Mouse (Mus musculus) forebrain, embryonic 16.5 days (tissue): ENCODE measurements around the gene Serpini2. TPM values are rescaled to one million over a fixed set of nuclear protein-coding genes. Genes with fewer than 3 reads are reported as not detected.

Experiments used
- polyA plus RNA-seq: library from polyadenylated mRNA; unstranded; fragments of >200 nt; fragmentation: Nextera tagmentation; extraction: Ambion mirVana; gene quantifications from 2 replicates; pipeline ENCODE4 v1.2.1, GENCODE M21; 2015

The Serpini2 gene
- polyA plus RNA-seq, 1 experiment from 2014 or later, result not detected

Other genes starting within 250 kb of the Serpini2 start
- 0.70 and 0.79 TPM in 2 replicates for gene Zbbx, start 105.0 kb downstream of the Serpini2 start, polyA plus RNA-seq
- gene Wdr49, start 212.1 kb upstream of the Serpini2 start, polyA plus RNA-seq, result not detected in 2 replicates